Mouse (Mus musculus) gastrocnemius, postnatal 10 days (tissue): Measurements from ENCODE around the gene Camp. TPM values are rescaled to one million over a fixed set of nuclear protein-coding genes. Genes with fewer than 3 reads are reported as not detected.
A peak's percentile ranks its signal among the peaks of the same experiment; 100 is the strongest.
"Not testable (repeated sequence)": the region's sequence is repeated elsewhere in the genome, so short reads cannot be mapped to it uniquely, and the experiment has no call there.

Experiments
- DNase-seq: peaks from one replicate; pipeline ENCODE4 v3.0.0; 2021; ENCODE audit warnings: mixed read lengths
- microRNA-seq, 2 experiments: library from miRNA; unstranded; fragments of <30 nt; microRNA quantifications; one replicate each; pipeline ENCODE4 v1.2.0; 2021
- total RNA-seq, 2 experiments: library from RNA; stranded (reverse); gene quantifications; 2 replicates each; pipeline ENCODE4 v1.2.3; 2021

The Camp gene
- total RNA-seq, 2 experiments from 2014 or later = 7.8 TPM; not detected in 1

- DNase-seq = no peak
Measured at GRCm38 (mm10) chr9:109850099-109850498, 682 bp upstream of the Camp start.

- no peak for DNase-seq
Measured at GRCm38 (mm10) chr9:109833088-109833412, 16.4 kb downstream of the Camp start.

GRCm38 (mm10) chr9:109832391-109833087, 16.9 kb downstream of the Camp start, which contains the start of gene Nme6:
Gene Nme6 (plus strand): TSS chr9:109832749.
- peak; percentile 82 for DNase-seq

- no peak for DNase-seq
Measured at GRCm38 (mm10) chr9:109826181-109826580, 23.2 kb downstream of the Camp start.

- no peak for DNase-seq
Measured at GRCm38 (mm10) chr9:109825739-109826138, 23.7 kb downstream of the Camp start.

- DNase-seq = no peak
Measured at GRCm38 (mm10) chr9:109816341-109816740, 33.1 kb downstream of the Camp start.

GRCm38 (mm10) chr9:109813424-109813823, 36.0 kb downstream of the Camp start:
- no peak for DNase-seq

GRCm38 (mm10) chr9:109811980-109812379, 37.4 kb downstream of the Camp start, which contains the start of gene Spink8:
Gene Spink8 (plus strand): TSS chr9:109812280.
- DNase-seq = no peak

- no peak for DNase-seq
Measured at GRCm38 (mm10) chr9:109807898-109808297, 41.5 kb downstream of the Camp start.

GRCm38 (mm10) chr9:109806695-109807293, 42.6 kb downstream of the Camp start:
- no peak for DNase-seq

GRCm38 (mm10) chr9:109806260-109806659, 43.2 kb downstream of the Camp start:
- DNase-seq = no peak

- DNase-seq = not testable (repeated sequence)
Measured at GRCm38 (mm10) chr9:109805596-109805995, 43.8 kb downstream of the Camp start.

- no peak for DNase-seq
Measured at GRCm38 (mm10) chr9:109798051-109798450, 51.4 kb downstream of the Camp start.

Small RNA genes lying within 50 kb of the gene (microRNA-seq; reads per million reads assigned to microRNA genes)
- 0 reads per million in 2 experiments for gene Mir7089

Other genes with a start within 250 kb of the Camp start
- gene Fbxw24, start 223.6 kb downstream of the Camp start, total RNA-seq = not detected
- gene Fbxw25, start 185.0 kb downstream of the Camp start, total RNA-seq = not detected
- not detected for gene Fbxw18, start 146.9 kb downstream of the Camp start, total RNA-seq
- not detected for gene Fbxw26, start 103.5 kb downstream of the Camp start, total RNA-seq
- gene Fbxw27, start 58.9 kb downstream of the Camp start, total RNA-seq = not detected
- gene Spink8, start 37.3 kb downstream of the Camp start, total RNA-seq = not detected
- gene Nme6, start 16.9 kb downstream of the Camp start, total RNA-seq = 10 to 100 TPM; 23.5 to 23.7 TPM
- 1 to 10 TPM; 6.2 to 9.2 TPM for gene Cdc25a, start 26.0 kb upstream of the Camp start, total RNA-seq
- gene Map4, start 81.8 kb upstream of the Camp start, total RNA-seq = 100 to 1,000 TPM; 466 to 507 TPM